23 mouse cellular contexts compared by ENCODE assay signal in genomic region chr2:3355793-3356192, GRCm38 (mm10). TPM values are rescaled to one million over a fixed set of nuclear protein-coding genes. Genes with fewer than 3 reads are reported as not detected.
"Had no signal": no experiment of that assay in that cellular context is flagged by ENCODE, and none has a peak within 500 bp of the region (broad histone marks: within the 10 kb centered on the region; RNA-seq: fewer than 3 reads in every experiment).

No protein-coding gene starts in this region.

- H3K4me1 ChIP-seq: lung, embryonic 15.5 days; midbrain, embryonic 13.5 days; midbrain, embryonic 15.5 days; neural tube, embryonic 12.5 days; stomach, embryonic 15.5 days had no signal

- H3K27me3 ChIP-seq: lung, embryonic 15.5 days; megakaryocyte, embryonic 14.5 days; midbrain, embryonic 15.5 days; neural tube, embryonic 12.5 days; stomach, embryonic 15.5 days had no signal

- H3K9ac ChIP-seq: liver, postnatal 0 days; lung, embryonic 15.5 days; midbrain, embryonic 13.5 days; midbrain, embryonic 15.5 days; neural tube, embryonic 12.5 days; stomach, embryonic 15.5 days had no signal

- H3K36me3 ChIP-seq: lung, embryonic 15.5 days; midbrain, embryonic 13.5 days; midbrain, embryonic 15.5 days; neural tube, embryonic 12.5 days; stomach, embryonic 15.5 days had no signal

- H3K27ac ChIP-seq: lung, embryonic 15.5 days; midbrain, embryonic 13.5 days; midbrain, embryonic 15.5 days; neural tube, embryonic 12.5 days; stomach, embryonic 15.5 days; stomach, postnatal 0 days had no signal

- H3K9me3 ChIP-seq: lung, embryonic 15.5 days; midbrain, embryonic 13.5 days; midbrain, embryonic 15.5 days; stomach, embryonic 15.5 days had no signal

- H3K4me2 ChIP-seq: lung, embryonic 15.5 days; midbrain, embryonic 11.5 days; midbrain, embryonic 13.5 days; midbrain, embryonic 15.5 days; neural tube, embryonic 12.5 days; stomach, embryonic 15.5 days had no signal

- H3K4me3 ChIP-seq: lung, embryonic 15.5 days; megakaryocyte, embryonic 14.5 days; midbrain, embryonic 13.5 days; midbrain, embryonic 15.5 days; neural tube, embryonic 12.5 days; stomach, embryonic 15.5 days had no signal

- ATAC-seq: liver, postnatal 0 days; lung, postnatal 0 days; midbrain, embryonic 13.5 days; midbrain, embryonic 15.5 days had no signal

- DNase-seq: liver, postnatal 0 days; lung, adult 2 months; lung, postnatal 14 days; lung, postnatal 36 days; right cerebral cortex, postnatal 14 days; thymus, adult 2 months; thymus, postnatal 25 days; thymus, postnatal 4 days had no signal

RNA-seq across cellular contexts. Expression of gene Acbd7, which starts 19.8 kb away (rescaled TPM):
- total RNA-seq: monocyte, adult 5-6 weeks; neutrophil, adult 5-6 weeks had no signal
- polyA plus RNA-seq: lung, adult 2 months; spleen, adult 2 months; thymus, adult 2 months had no signal

RNA-seq across cellular contexts. Expression of gene Olah, which starts 41.2 kb away (rescaled TPM):
- total RNA-seq: midbrain, postnatal 0 days; monocyte, adult 5-6 weeks; neutrophil, adult 5-6 weeks had no signal
- polyA plus RNA-seq: liver, postnatal 0 days; lung, adult 2 months; lung, embryonic 15.5 days; lung, postnatal 0 days; midbrain, embryonic 11.5 days; midbrain, embryonic 13.5 days; midbrain, embryonic 15.5 days; neural tube, embryonic 12.5 days; neural tube, embryonic 14.5 days; spleen, adult 2 months; stomach, embryonic 15.5 days; thymus, adult 2 months; urinary bladder, adult 2 months had no signal
